Mouse (Mus musculus): ENCODE measurements around the gene Xrra1. TPM values are rescaled to one million over a fixed set of nuclear protein-coding genes. Genes with fewer than 3 reads are reported as not detected.
A peak's percentile ranks its signal among the peaks of the same experiment; 100 is the strongest.
"Not testable (repeated sequence)": the region's sequence is repeated elsewhere in the genome, so short reads cannot be mapped to it uniquely, and the experiment has no call there.

The Xrra1 gene
- polyA plus RNA-seq, 2 experiments: 0.20 to 0.25 TPM

DNA sequence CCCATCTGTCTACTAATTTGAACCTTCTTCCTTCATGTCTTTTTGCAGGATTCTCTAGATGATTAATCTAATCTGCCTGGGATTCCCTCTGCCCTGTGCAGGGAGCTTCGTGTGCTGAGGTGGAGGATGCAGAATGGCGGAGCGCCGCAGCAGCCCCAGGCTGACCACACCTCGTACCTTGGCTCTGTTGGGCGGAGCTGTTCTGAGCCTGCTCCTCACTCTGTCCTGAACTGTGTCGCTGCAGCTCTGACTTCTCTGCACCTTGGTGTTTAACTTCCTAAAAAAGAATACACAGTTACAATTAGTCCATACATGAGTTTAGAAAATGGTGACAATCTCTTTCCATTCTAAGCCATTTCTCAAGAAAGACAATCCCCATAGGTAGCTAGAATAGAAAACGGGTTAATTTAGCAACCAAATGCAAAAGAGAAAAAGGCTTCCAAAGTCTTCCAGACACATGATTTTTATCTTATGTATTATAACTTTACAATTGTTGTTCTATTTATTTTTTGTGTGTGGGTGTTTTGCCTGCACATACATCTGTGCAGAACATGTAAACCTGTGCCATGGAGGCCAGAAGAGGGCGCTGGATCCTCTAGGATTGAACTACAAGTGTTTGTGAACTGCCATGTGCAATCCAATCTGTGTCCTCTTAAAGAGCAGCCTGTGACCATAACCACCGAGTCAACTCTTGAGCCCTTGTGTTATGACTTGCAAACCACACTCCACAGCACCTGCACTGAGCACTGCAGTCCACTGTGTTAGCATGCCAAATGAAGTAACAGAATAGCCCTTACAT lies 68.2 kb downstream of the Xrra1 start:
- H3K27ac ChIP-seq (replicated peaks; ENCODE audit: low read depth, low read length): no peak overlapping the region
- H3K4me1 ChIP-seq (ENCODE audit: control insufficient read depth, insufficient read depth, low read length): no peaks in the 10 kb centered on the region
- peaks cover 74% of the 10 kb centered on the region for H3K36me3 ChIP-seq (ENCODE audit: control insufficient read depth, insufficient read depth, low read length)
- H3K4me3 ChIP-seq (replicated peaks; ENCODE audit: low read length): no peak overlapping the region
- 77% methylated on average over 10 of the region's 10 CpGs for WGBS
- no peak for TF ChIP-seq POLR2A (IDR thresholded peaks at IDR 0.05; ENCODE audit: borderline replicate concordance, extremely low read depth, insufficient read depth, insufficient read length)
- peak; percentile 67 for DNase-seq (ENCODE audit: low spot score)
- no peak overlapping the region for H3K4me2 ChIP-seq (replicated peaks; ENCODE audit: low read depth, low read length, severe bottlenecking)
- no peaks in the 10 kb centered on the region for H3K27me3 ChIP-seq (ENCODE audit: control insufficient read depth, insufficient read depth, low read length)
- no peaks in the 10 kb centered on the region for H3K9me3 ChIP-seq (ENCODE audit: control insufficient read depth, low read length)
- ATAC-seq (ENCODE audit: low FRiP score, low read depth): no peak
- no peak overlapping the region for H3K9ac ChIP-seq (ENCODE audit: low read depth, low read length, severe bottlenecking)

DNA sequence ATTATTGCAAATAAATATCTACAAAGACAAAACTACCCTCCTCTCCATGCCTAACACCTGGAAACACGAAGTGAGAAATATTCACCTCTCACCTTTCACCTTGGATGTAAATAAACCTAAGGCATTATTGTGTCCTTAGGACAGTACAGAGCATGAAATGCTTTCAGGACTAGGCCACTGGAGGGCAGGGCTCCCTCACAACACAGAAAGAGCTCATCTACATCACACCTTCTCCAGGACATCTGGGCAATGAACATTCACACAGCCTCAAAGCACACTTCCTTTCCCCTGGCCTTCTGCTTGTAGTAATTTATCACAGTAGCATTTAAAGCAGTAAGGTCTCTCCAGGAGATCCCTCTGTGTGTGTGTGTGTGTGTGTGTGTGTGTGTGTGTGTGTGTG lies 76.8 kb downstream of the Xrra1 start:
- ATAC-seq (ENCODE audit: low FRiP score, low read depth) (no peak), DNase-seq (ENCODE audit: low spot score) (no peak)
- H3K27me3 ChIP-seq (ENCODE audit: control insufficient read depth, insufficient read depth, low read length): no peaks in the 10 kb centered on the region
- H3K4me2 ChIP-seq (replicated peaks; ENCODE audit: low read depth, low read length, severe bottlenecking): no peak overlapping the region
- H3K4me1 ChIP-seq (ENCODE audit: control insufficient read depth, insufficient read depth, low read length): no peaks in the 10 kb centered on the region
- WGBS: 93% methylated on average over 1 of the region's 1 CpGs
- H3K9ac ChIP-seq (ENCODE audit: low read depth, low read length, severe bottlenecking): no peak overlapping the region
- no peaks in the 10 kb centered on the region for H3K9me3 ChIP-seq (ENCODE audit: control insufficient read depth, low read length)
- no peak overlapping the region for H3K27ac ChIP-seq (replicated peaks; ENCODE audit: low read depth, low read length)
- TF ChIP-seq POLR2A (IDR thresholded peaks at IDR 0.05; ENCODE audit: borderline replicate concordance, extremely low read depth, insufficient read depth, insufficient read length): no peak
- peaks cover 44% of the 10 kb centered on the region for H3K36me3 ChIP-seq (ENCODE audit: control insufficient read depth, insufficient read depth, low read length)
- H3K4me3 ChIP-seq (replicated peaks; ENCODE audit: low read length): no peak overlapping the region

DNA sequence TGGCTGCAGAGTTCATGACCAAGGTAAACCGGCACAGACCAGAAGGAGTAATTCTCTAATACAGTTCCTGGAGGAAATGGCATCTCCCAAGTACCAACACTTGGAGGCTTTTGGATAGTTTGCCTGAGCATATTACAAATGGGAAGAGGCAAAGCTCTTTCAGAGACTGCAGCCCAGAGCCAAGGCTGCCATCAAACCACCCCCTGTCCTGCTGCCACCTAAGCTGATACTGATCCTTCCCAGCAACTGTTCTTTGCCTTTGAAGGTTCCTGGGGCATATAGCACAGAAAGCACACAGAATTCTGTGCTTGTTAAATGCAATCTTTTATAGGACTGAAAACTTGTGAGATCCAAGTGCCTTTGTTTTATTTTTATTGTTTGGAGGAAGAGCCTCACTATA lies 81.8 kb downstream of the Xrra1 start:
- H3K4me3 ChIP-seq (replicated peaks; ENCODE audit: low read length): no peak overlapping the region
- WGBS: 100% methylated on average over 1 of the region's 1 CpGs
- H3K27me3 ChIP-seq (ENCODE audit: control insufficient read depth, insufficient read depth, low read length): no peaks in the 10 kb centered on the region
- no peaks in the 10 kb centered on the region for H3K4me1 ChIP-seq (ENCODE audit: control insufficient read depth, insufficient read depth, low read length)
- no peak overlapping the region for H3K27ac ChIP-seq (replicated peaks; ENCODE audit: low read depth, low read length)
- ATAC-seq (ENCODE audit: low FRiP score, low read depth) (no peak), DNase-seq (ENCODE audit: low spot score) (no peak)
- no peak overlapping the region for H3K9ac ChIP-seq (ENCODE audit: low read depth, low read length, severe bottlenecking)
- H3K9me3 ChIP-seq (ENCODE audit: control insufficient read depth, low read length): no peaks in the 10 kb centered on the region
- no peak for TF ChIP-seq POLR2A (IDR thresholded peaks at IDR 0.05; ENCODE audit: borderline replicate concordance, extremely low read depth, insufficient read depth, insufficient read length)
- H3K36me3 ChIP-seq (ENCODE audit: control insufficient read depth, insufficient read depth, low read length): peaks cover 52% of the 10 kb centered on the region
- no peak overlapping the region for H3K4me2 ChIP-seq (replicated peaks; ENCODE audit: low read depth, low read length, severe bottlenecking)

DNA sequence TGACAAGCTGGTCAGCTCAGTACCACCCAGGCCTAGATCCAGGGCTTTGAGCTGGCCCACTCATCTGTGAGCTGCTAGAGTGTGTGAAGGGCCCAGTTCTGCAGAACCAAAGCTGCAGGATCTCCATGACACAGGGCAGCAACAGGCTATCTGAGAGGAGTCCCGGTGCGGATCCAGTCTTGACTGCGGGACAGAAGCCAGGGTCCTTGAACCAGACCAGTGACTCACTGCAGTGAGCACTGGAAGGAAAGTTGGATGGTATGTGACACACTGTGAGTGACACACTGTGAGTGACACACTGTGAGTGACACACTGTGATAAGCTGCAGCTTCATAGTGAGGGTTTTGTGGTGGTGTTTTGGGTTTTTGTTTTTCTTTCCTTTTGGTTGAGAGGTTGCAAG lies 85.6 kb downstream of the Xrra1 start:
- WGBS: 94% methylated on average over 3 of the region's 3 CpGs
- no peak overlapping the region for H3K4me2 ChIP-seq (replicated peaks; ENCODE audit: low read depth, low read length, severe bottlenecking)
- H3K4me3 ChIP-seq (replicated peaks; ENCODE audit: low read length): no peak overlapping the region
- H3K9me3 ChIP-seq (ENCODE audit: control insufficient read depth, low read length): no peaks in the 10 kb centered on the region
- no peaks in the 10 kb centered on the region for H3K4me1 ChIP-seq (ENCODE audit: control insufficient read depth, insufficient read depth, low read length)
- H3K9ac ChIP-seq (ENCODE audit: low read depth, low read length, severe bottlenecking): no peak overlapping the region
- H3K36me3 ChIP-seq (ENCODE audit: control insufficient read depth, insufficient read depth, low read length): peaks cover 65% of the 10 kb centered on the region
- no peak for DNase-seq (ENCODE audit: low spot score)
- no peaks in the 10 kb centered on the region for H3K27me3 ChIP-seq (ENCODE audit: control insufficient read depth, insufficient read depth, low read length)
- ATAC-seq (ENCODE audit: low FRiP score, low read depth): no peak
- no peak overlapping the region for H3K27ac ChIP-seq (replicated peaks; ENCODE audit: low read depth, low read length)
- no peak for TF ChIP-seq POLR2A (IDR thresholded peaks at IDR 0.05; ENCODE audit: borderline replicate concordance, extremely low read depth, insufficient read depth, insufficient read length)

DNA sequence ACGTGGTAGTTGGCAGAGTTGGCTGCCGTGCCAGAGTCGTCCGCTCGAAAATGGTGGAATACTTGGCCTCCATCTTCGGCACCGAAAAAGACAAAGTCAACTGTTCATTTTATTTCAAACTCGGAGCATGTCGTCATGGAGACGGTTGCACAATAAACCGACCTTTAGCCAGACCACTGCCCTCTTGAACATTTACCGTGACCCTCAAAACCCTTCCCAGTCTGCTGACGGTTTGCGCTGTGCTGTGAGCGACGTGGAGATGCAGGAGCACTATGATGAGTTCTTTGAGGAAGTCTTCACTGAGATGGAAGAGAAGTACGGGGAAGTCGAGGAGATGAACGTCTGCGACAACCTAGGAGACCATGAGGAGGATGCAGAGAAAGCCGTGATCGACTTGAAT lies 86.1 kb downstream of the Xrra1 start:
- H3K9me3 ChIP-seq (ENCODE audit: control insufficient read depth, low read length); H3K4me1 ChIP-seq (ENCODE audit: control insufficient read depth, insufficient read depth, low read length); H3K4me3 ChIP-seq (replicated peaks; ENCODE audit: low read length); DNase-seq (ENCODE audit: low spot score); H3K27me3 ChIP-seq (ENCODE audit: control insufficient read depth, insufficient read depth, low read length); ATAC-seq (ENCODE audit: low FRiP score, low read depth); H3K27ac ChIP-seq (replicated peaks; ENCODE audit: low read depth, low read length); H3K4me2 ChIP-seq (replicated peaks; ENCODE audit: low read depth, low read length, severe bottlenecking); H3K9ac ChIP-seq (ENCODE audit: low read depth, low read length, severe bottlenecking): not testable (repeated sequence)
- WGBS: 97% methylated on average over 22 of the region's 22 CpGs
- peaks cover 65% of the 10 kb centered on the region for H3K36me3 ChIP-seq (ENCODE audit: control insufficient read depth, insufficient read depth, low read length)
